Mouse (Mus musculus) ES-Bruce4 (cell line): Measurements from ENCODE around the gene Hist1h3i. TPM values are rescaled to one million over a fixed set of nuclear protein-coding genes. Genes with fewer than 3 reads are reported as not detected.
"Not testable (repeated sequence)": the region's sequence is repeated elsewhere in the genome, so short reads cannot be mapped to it uniquely, and the experiment has no call there.

Experiments
- H3K27ac ChIP-seq: 2 replicates; pipeline ENCODE4 v1.5.1; 2012; ENCODE audit warnings: low read length, inconsistent platforms; ENCODE audit not compliant: insufficient read depth
- H3K27me3 ChIP-seq: 2 replicates; pipeline ENCODE4 v1.6.1; 2012; ENCODE audit warnings: mild to moderate bottlenecking, low read length, inconsistent platforms; ENCODE audit not compliant: control insufficient read depth, poor library complexity, insufficient read depth, severe bottlenecking
- H3K36me3 ChIP-seq: 2 replicates; pipeline ENCODE4 v1.6.1; 2012; ENCODE audit warnings: inconsistent platforms, mild to moderate bottlenecking, low read length, moderate library complexity; ENCODE audit not compliant: control insufficient read depth, poor library complexity, insufficient read depth, severe bottlenecking
- H3K4me1 ChIP-seq: one replicate; pipeline ENCODE4 v1.8.1; 2011; ENCODE audit warnings: low read length; ENCODE audit not compliant: control insufficient read depth, insufficient read depth
- H3K4me3 ChIP-seq: 2 replicates; pipeline ENCODE4 v1.5.1; 2011; ENCODE audit warnings: low read depth, mild to moderate bottlenecking, low read length
- H3K9ac ChIP-seq: 2 replicates; pipeline ENCODE4 v1.6.1; 2012; ENCODE audit warnings: low read depth, mild to moderate bottlenecking, inconsistent platforms; ENCODE audit not compliant: poor library complexity, severe bottlenecking
- H3K9me3 ChIP-seq: replicated peaks from 2 replicates; pipeline ENCODE4 v1.6.1; 2012; ENCODE audit warnings: mild to moderate bottlenecking, low read length, inconsistent platforms; ENCODE audit not compliant: control insufficient read depth, poor library complexity, insufficient read depth, severe bottlenecking
- CTCF ChIP-seq: IDR thresholded peaks from one replicate; pipeline ENCODE4 v1.8.1; 2011; ENCODE audit warnings: low read depth, low read length
- EP300 ChIP-seq: IDR thresholded peaks from 2 replicates; pipeline ENCODE4 v1.6.1; 2011; ENCODE audit warnings: low read depth, low read length; ENCODE audit not compliant: insufficient read depth
- POLR2A ChIP-seq: IDR thresholded peaks from one replicate; pipeline ENCODE4 v1.8.1; 2011; ENCODE audit warnings: low read length; ENCODE audit not compliant: insufficient read depth
- polyA plus RNA-seq: library from polyadenylated mRNA; stranded (reverse); fragments of >200 nt; gene quantifications from 2 replicates; pipeline ENCODE4 v1.2.4, GENCODE M21; 2011; ENCODE audit warnings: low read depth; ENCODE audit not compliant: missing spikeins, insufficient read depth, insufficient read length

Hist1h3i gene
- not detected in 2 replicates for polyA plus RNA-seq

- no peak for TF ChIP-seq POLR2A
- TF ChIP-seq CTCF = no peak
- TF ChIP-seq EP300 = no peak
- Histone ChIP-seq H3K9ac (peak within 1 kb of the TSS; percentile 79), H3K4me3 (peak within 1 kb of the TSS; percentile 91), H3K4me1 (peaks cover 2% of the 10 kb centered on the region), H3K9me3 (no peaks in the 10 kb centered on the region), H3K27me3 (no peaks in the 10 kb centered on the region), H3K27ac (peak within 1 kb of the TSS; percentile 89), H3K36me3 (no peaks in the 10 kb centered on the region)
Measured at GRCm38 (mm10) chr13:21783255-21783617, at the start of gene Hist1h3i. TSS of gene Hist1h3i (minus strand) at chr13:21783370.

DNA sequence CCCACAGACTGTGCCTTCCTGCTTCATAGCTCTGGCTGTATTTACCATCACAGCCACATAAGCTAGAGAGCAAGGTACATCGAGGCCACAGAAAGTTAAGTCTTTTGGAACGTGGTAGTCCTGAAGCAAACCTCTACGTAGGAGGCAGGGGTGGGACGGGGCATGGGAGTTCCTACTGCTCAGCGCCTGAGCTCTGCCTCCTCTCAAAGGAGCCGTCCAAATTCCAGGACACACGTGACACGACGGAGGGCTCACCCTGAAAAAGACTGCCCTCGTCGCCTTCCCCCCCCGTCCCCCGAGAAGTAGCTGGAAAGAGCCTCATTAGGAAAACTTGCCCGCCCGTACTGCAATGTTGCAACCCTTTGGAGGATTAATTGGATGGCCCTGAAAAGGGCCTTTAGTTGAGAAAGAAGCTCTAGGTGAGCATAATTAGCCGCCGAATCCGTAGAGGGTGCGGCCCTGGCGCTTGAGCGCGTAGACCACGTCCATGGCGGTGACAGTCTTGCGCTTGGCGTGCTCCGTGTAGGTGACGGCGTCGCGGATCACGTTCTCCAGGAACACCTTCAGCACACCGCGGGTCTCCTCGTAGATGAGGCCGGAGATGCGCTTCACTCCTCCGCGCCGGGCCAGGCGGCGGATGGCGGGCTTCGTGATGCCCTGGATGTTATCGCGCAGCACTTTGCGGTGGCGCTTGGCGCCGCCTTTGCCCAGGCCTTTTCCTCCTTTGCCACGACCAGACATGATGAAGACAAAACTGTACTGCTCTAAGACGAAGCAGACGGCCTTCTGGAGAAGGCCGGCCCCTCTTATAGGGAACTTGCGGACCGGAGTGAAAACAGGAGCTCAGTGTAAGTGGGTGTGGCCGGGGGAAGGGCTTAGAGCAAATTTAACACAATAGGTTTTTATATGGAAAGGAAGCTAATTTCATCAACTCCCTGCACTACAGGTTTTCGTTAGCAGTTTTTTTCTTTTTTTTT lies 48.5 kb upstream of the Hist1h3i start, which contains the start of gene Hist1h4n:
Gene Hist1h4n, minus strand, starts transcription at position 779 of the 977 bp plus-strand sequence.
- not testable (repeated sequence) for H3K4me3 ChIP-seq, H3K9me3 ChIP-seq, H3K9ac ChIP-seq, H3K36me3 ChIP-seq, H3K4me1 ChIP-seq, H3K27me3 ChIP-seq
- H3K27ac ChIP-seq = peak within 1 kb of the TSS; percentile 61; the same call in 1 of the 2 replicates
- peak; percentile 50 for TF ChIP-seq POLR2A

DNA sequence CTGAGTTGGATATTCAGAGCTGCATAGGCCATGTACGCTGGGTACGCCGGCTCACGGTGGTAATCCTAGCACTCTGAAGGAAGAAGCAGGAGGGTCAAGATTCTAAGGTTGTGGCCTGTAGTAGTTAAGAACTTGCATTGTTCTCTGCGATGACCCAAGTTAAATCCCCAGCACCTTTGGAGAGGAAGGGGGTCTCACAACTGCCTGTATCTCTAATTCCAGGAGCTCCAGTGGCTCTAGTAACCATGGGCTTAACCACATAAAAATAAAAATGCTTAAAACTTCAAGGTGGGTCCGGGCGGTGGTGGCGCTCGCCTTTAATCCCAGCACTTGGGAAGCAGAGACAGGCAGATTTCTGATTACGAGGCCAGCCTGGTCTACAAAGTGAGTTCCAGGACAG lies 47.2 kb upstream of the Hist1h3i start:
- Histone ChIP-seq H3K36me3 (no peaks in the 10 kb centered on the region), H3K27me3 (no peaks in the 10 kb centered on the region), H3K4me3 (no peak overlapping the region), H3K4me1 (peaks cover 3% of the 10 kb centered on the region), H3K9me3 (no peaks in the 10 kb centered on the region), H3K27ac (no peak overlapping the region), H3K9ac (peak overlapping the region; percentile 18; the same call in 1 of the 2 replicates)
- no peak for TF ChIP-seq CTCF
- no peak for TF ChIP-seq EP300
- no peak for TF ChIP-seq POLR2A

DNA sequence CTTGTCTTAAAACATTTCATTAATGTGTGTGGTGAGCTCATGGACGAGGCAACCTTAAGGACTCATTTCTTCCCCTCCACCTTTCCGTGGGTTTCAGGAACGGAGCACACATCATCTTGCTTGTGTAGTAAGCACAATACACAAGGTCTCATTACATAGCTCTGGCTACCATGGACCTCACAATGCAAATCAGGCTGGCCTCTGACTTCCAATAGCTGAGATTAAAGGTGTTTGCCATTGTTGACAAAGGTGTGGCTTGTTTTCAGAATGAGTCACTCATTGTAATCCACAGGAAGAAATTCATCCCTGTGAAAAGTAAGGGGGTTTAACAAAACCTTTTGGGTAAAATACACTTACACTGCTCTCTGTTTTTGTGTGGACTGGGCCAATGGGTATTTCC lies 45.3 kb upstream of the Hist1h3i start:
- H3K36me3 ChIP-seq = no peaks in the 10 kb centered on the region
- H3K4me1 ChIP-seq = peaks cover 3% of the 10 kb centered on the region
- no peak overlapping the region for H3K4me3 ChIP-seq
- H3K27me3 ChIP-seq = no peaks in the 10 kb centered on the region
- no peak for TF ChIP-seq EP300
- TF ChIP-seq POLR2A = no peak
- no peak for TF ChIP-seq CTCF
- no peak overlapping the region for H3K9ac ChIP-seq
- no peaks in the 10 kb centered on the region for H3K9me3 ChIP-seq
- no peak overlapping the region for H3K27ac ChIP-seq

DNA sequence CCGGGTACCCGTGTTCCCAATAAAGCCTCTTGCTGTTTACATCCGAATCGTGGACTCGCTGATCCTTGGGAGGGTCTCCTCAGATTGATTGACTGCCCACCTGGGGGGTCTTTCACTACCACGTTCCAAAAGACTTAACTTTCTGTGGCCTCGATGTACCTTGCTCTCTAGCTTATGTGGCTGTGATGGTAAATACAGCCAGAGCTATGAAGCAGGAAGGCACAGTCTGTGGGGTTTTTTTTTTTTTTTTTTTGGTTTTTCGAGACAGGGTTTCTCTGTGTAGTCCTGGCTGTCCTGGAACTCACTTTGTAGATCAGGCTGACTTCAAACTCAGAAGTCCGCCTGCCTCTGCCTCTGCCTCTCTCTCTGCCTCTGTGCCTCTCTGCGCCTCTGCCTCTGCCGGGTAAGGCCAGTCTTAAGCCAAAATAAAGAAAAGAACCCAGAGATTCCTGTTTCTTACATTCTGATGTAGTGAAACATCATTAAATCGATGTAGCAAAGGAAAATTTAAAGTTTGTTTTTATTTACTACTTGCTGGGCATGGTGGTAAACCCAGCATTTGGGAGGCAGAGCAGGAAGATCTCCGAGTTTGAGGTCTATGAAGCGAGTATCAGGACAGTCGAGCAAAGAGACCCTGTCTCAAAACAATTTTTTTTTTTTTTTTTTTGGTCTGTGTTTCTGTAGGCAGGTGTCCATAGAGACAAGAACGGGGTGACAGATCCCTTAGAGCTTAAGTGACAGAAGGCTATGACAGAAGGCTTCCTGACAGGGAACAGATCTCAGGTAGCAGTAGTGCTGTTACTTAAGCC lies 37.1 kb upstream of the Hist1h3i start:
- H3K9ac ChIP-seq, H3K27ac ChIP-seq, H3K9me3 ChIP-seq, H3K4me3 ChIP-seq, H3K36me3 ChIP-seq, H3K27me3 ChIP-seq, H3K4me1 ChIP-seq: not testable (repeated sequence)

DNA sequence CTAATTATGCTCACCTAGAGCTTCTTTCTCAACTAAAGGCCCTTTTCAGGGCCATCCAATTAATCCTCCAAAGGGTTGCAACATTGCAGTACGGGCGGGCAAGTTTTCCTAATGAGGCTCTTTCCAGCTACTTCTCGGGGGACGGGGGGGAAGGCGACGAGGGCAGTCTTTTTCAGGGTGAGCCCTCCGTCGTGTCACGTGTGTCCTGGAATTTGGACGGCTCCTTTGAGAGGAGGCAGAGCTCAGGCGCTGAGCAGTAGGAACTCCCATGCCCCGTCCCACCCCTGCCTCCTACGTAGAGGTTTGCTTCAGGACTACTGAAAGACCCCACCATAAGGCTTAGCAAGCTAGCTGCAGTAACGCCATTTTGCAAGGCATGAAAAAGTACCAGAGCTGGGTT lies 28.9 kb upstream of the Hist1h3i start:
- not testable (repeated sequence) for H3K9me3 ChIP-seq, H3K27me3 ChIP-seq, H3K36me3 ChIP-seq, H3K4me1 ChIP-seq, H3K4me3 ChIP-seq
- peak overlapping the region; percentile 48 for H3K27ac ChIP-seq
- peak overlapping the region; percentile 68; the same call in 1 of the 2 replicates for H3K9ac ChIP-seq

DNA sequence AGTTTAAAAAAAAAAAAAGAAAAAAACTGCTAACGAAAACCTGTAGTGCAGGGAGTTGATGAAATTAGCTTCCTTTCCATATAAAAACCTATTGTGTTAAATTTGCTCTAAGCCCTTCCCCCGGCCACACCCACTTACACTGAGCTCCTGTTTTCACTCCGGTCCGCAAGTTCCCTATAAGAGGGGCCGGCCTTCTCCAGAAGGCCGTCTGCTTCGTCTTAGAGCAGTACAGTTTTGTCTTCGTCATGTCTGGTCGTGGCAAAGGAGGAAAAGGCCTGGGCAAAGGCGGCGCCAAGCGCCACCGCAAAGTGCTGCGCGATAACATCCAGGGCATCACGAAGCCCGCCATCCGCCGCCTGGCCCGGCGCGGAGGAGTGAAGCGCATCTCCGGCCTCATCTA lies 28.4 kb upstream of the Hist1h3i start, which contains the start of gene Hist1h4m:
Gene Hist1h4m, plus strand, starts transcription at position 208 of the 400 bp plus-strand sequence.
- not testable (repeated sequence) for H3K4me3 ChIP-seq, H3K36me3 ChIP-seq, H3K9me3 ChIP-seq, H3K27me3 ChIP-seq, H3K4me1 ChIP-seq
- Histone ChIP-seq H3K9ac (peak within 1 kb of the TSS; percentile 68; the same call in 1 of the 2 replicates), H3K27ac (peak within 1 kb of the TSS; percentile 48)

GRCm38 (mm10) chr13:21811074-21811473 lies 27.9 kb upstream of the Hist1h3i start:
- H3K9me3 ChIP-seq, H3K4me1 ChIP-seq, H3K36me3 ChIP-seq, H3K4me3 ChIP-seq, H3K27me3 ChIP-seq, H3K9ac ChIP-seq, H3K27ac ChIP-seq: not testable (repeated sequence)
